Mouse (Mus musculus) activated CD4-positive, CD25-positive, alpha-beta regulatory T cell (primary cell): ENCODE measurements around the gene Irak1. TPM values are rescaled to one million over a fixed set of nuclear protein-coding genes. Genes with fewer than 3 reads are reported as not detected.

ENCODE experiments used
- polyA plus RNA-seq, 2 experiments: library from polyadenylated mRNA; unstranded; fragments of 100-300 nt; shearing (Covaris generic); gene quantifications; one replicate each; pipeline ENCODE4 v1.2.1; 2017

The Irak1 gene
- 100 to 1,000 TPM; 147 to 160 TPM for polyA plus RNA-seq

GRCm38 (mm10) chrX:74023188-74024049 lies at the start of gene Irak1:
TSS of gene Irak1 (minus strand) at chrX:74023918.

DNA sequence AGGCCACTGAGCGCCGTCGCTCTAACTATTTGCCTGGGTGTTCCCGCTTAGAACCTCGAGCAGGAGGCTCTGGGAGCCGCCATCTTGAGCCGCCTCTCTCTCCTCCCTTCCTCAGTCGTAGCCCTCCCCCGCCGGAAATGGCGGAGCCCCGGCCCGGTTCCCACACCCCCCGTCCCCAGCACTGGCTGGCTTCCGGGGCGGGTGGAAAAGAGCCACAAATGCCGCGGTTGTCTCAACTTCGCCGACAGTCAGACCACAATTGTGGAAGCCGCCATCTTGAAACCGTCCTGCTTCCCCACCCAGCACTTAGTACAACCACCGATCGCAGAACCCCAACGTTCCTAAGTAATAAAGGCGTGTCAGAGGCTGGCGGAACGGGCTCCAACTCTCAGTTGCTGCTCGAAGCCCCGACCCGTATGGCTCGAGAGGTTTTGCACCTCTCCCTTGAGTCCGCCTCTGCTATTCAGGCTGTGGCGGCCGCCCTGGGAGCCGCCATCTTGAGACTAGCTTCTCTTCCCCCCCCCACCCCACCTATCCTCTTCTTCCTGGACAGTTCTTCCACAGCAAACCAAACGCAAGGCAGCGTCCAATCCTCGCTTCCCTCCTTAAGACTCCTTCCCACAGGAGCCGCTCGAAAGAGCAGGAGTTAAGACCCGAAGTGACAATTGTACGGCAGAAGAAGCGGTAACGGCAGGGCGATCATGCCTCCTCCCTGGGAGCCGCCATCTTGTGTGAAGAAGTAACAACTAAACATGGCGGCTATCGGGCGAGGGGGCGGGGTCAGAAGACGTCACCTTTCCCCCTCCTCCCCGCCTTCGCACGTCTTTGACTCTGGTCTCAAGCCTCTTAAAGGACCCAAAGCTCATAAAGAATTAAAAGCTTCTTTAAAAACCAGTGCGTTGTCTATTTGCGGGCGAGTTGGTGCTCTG lies 57.2 kb downstream of the Irak1 start, which contains the start of gene Hcfc1:
Gene Hcfc1 (minus strand): TSS at position 110 of the 929 bp plus-strand sequence.

Other genes with a start within 250 kb of the Irak1 start
- 1 to 10 TPM in 1 of 2 experiments, under 1 TPM in 1; 0.48 to 1.1 TPM for gene Srpk3, start 249.5 kb downstream of the Irak1 start, polyA plus RNA-seq
- gene Idh3g, start 237.0 kb downstream of the Irak1 start, polyA plus RNA-seq, result 100 to 1,000 TPM; 200 to 231 TPM
- 100 to 1,000 TPM; 210 to 242 TPM for gene Ssr4, start 236.9 kb downstream of the Irak1 start, polyA plus RNA-seq
- under 1 TPM; 0.12 to 0.60 TPM for gene Pdzd4, start 198.9 kb downstream of the Irak1 start, polyA plus RNA-seq
- 1 to 10 TPM; 2.7 to 3.1 TPM for gene Avpr2, start 131.8 kb downstream of the Irak1 start, polyA plus RNA-seq
- gene L1cam, start 127.8 kb downstream of the Irak1 start, polyA plus RNA-seq, result 10 to 100 TPM; 10.1 to 16.6 TPM
- gene Arhgap4, start 102.0 kb downstream of the Irak1 start, polyA plus RNA-seq, result 100 to 1,000 TPM; 174 to 277 TPM
- gene Naa10, start 102.0 kb downstream of the Irak1 start, polyA plus RNA-seq, result 100 to 1,000 TPM; 226 to 247 TPM
- 10 to 100 TPM in 1 of 2 experiments, 1 to 10 TPM in 1; 8.5 to 12.2 TPM for gene Renbp, start 93.1 kb downstream of the Irak1 start, polyA plus RNA-seq
- gene Hcfc1, start 57.6 kb downstream of the Irak1 start, polyA plus RNA-seq, result 10 to 100 TPM; 25.4 to 45.1 TPM
- not detected for gene Opn1mw, start 103.5 kb upstream of the Irak1 start, polyA plus RNA-seq
- 10 to 100 TPM; 27.2 to 34.9 TPM for gene Mecp2, start 111.4 kb upstream of the Irak1 start, polyA plus RNA-seq
- not detected for gene Tex28, start 143.9 kb upstream of the Irak1 start, polyA plus RNA-seq
- gene Tktl1, start 153.3 kb upstream of the Irak1 start, polyA plus RNA-seq, result 1 to 10 TPM; 1.6 to 5.7 TPM
- 100 to 1,000 TPM; 127 to 290 TPM for gene Flna, start 225.9 kb upstream of the Irak1 start, polyA plus RNA-seq
- gene Emd, start 230.8 kb upstream of the Irak1 start, polyA plus RNA-seq, result 10 to 100 TPM; 69.5 to 74.3 TPM
- 10 to 100 TPM; 31.8 to 59.8 TPM for gene Rpl10, start 246.9 kb upstream of the Irak1 start, polyA plus RNA-seq